Mouse (Mus musculus): ENCODE data around the gene Phf20. TPM values are rescaled to one million over a fixed set of nuclear protein-coding genes. Genes with fewer than 3 reads are reported as not detected.

Gene Phf20
- polyA plus RNA-seq, 2 experiments, result 19.5 to 69.0 TPM

GRCm38 (mm10) chr2:156272553-156272952 lies 76.3 kb downstream of the Phf20 start:
- no peaks in the 10 kb centered on the region for H3K9me3 ChIP-seq (ENCODE audit: control insufficient read depth, low read length)
- no peak for ATAC-seq (ENCODE audit: low FRiP score, low read depth)
- H3K27me3 ChIP-seq (ENCODE audit: control insufficient read depth, insufficient read depth, low read length), result no peaks in the 10 kb centered on the region
- H3K9ac ChIP-seq (ENCODE audit: low read depth, low read length, severe bottlenecking), result no peak overlapping the region
- H3K36me3 ChIP-seq (ENCODE audit: control insufficient read depth, insufficient read depth, low read length), result peaks cover 55% of the 10 kb centered on the region
- no peak for DNase-seq (ENCODE audit: low spot score)
- no peaks in the 10 kb centered on the region for H3K4me1 ChIP-seq (ENCODE audit: control insufficient read depth, insufficient read depth, low read length)
- H3K4me2 ChIP-seq (replicated peaks; ENCODE audit: low read depth, low read length, severe bottlenecking), result no peak overlapping the region
- 88% methylated on average over 6 of the region's 6 CpGs for WGBS
- no peak overlapping the region for H3K27ac ChIP-seq (replicated peaks; ENCODE audit: low read depth, low read length)
- TF ChIP-seq POLR2A (IDR thresholded peaks at IDR 0.05; ENCODE audit: borderline replicate concordance, extremely low read depth, insufficient read depth, insufficient read length), result no peak
- H3K4me3 ChIP-seq (replicated peaks; ENCODE audit: low read length), result no peak overlapping the region

GRCm38 (mm10) chr2:156278226-156279017 lies 82.2 kb downstream of the Phf20 start:
- H3K4me3 ChIP-seq (replicated peaks; ENCODE audit: low read length), result no peak overlapping the region
- no peak overlapping the region for H3K27ac ChIP-seq (replicated peaks; ENCODE audit: low read depth, low read length)
- TF ChIP-seq POLR2A (IDR thresholded peaks at IDR 0.05; ENCODE audit: borderline replicate concordance, extremely low read depth, insufficient read depth, insufficient read length), result no peak
- WGBS, result 56% methylated on average over 4 of the region's 4 CpGs
- H3K4me2 ChIP-seq (replicated peaks; ENCODE audit: low read depth, low read length, severe bottlenecking), result no peak overlapping the region
- H3K4me1 ChIP-seq (ENCODE audit: control insufficient read depth, insufficient read depth, low read length), result no peaks in the 10 kb centered on the region
- no peak overlapping the region for H3K9ac ChIP-seq (ENCODE audit: low read depth, low read length, severe bottlenecking)
- DNase-seq (ENCODE audit: low spot score) (peak; percentile 84), ATAC-seq (ENCODE audit: low FRiP score, low read depth) (peak; percentile 70; the same call in 1 of the 2 replicates)
- H3K36me3 ChIP-seq (ENCODE audit: control insufficient read depth, insufficient read depth, low read length), result peaks cover 60% of the 10 kb centered on the region
- H3K9me3 ChIP-seq (ENCODE audit: control insufficient read depth, low read length), result no peaks in the 10 kb centered on the region
- no peaks in the 10 kb centered on the region for H3K27me3 ChIP-seq (ENCODE audit: control insufficient read depth, insufficient read depth, low read length)

GRCm38 (mm10) chr2:156281227-156281626 lies 85.0 kb downstream of the Phf20 start:
- H3K27me3 ChIP-seq (ENCODE audit: control insufficient read depth, insufficient read depth, low read length), result no peaks in the 10 kb centered on the region
- H3K4me1 ChIP-seq (ENCODE audit: control insufficient read depth, insufficient read depth, low read length), result no peaks in the 10 kb centered on the region
- DNase-seq (ENCODE audit: low spot score) (no peak), ATAC-seq (ENCODE audit: low FRiP score, low read depth) (no peak)
- no peak for TF ChIP-seq POLR2A (IDR thresholded peaks at IDR 0.05; ENCODE audit: borderline replicate concordance, extremely low read depth, insufficient read depth, insufficient read length)
- no peak overlapping the region for H3K4me3 ChIP-seq (replicated peaks; ENCODE audit: low read length)
- no peak overlapping the region for H3K27ac ChIP-seq (replicated peaks; ENCODE audit: low read depth, low read length)
- no peak overlapping the region for H3K4me2 ChIP-seq (replicated peaks; ENCODE audit: low read depth, low read length, severe bottlenecking)
- no peak overlapping the region for H3K9ac ChIP-seq (ENCODE audit: low read depth, low read length, severe bottlenecking)
- no peaks in the 10 kb centered on the region for H3K9me3 ChIP-seq (ENCODE audit: control insufficient read depth, low read length)
- WGBS, result 76% methylated on average over 4 of the region's 4 CpGs
- H3K36me3 ChIP-seq (ENCODE audit: control insufficient read depth, insufficient read depth, low read length), result peaks cover 49% of the 10 kb centered on the region

GRCm38 (mm10) chr2:156285161-156285560 lies 88.9 kb downstream of the Phf20 start:
- 79% methylated on average over 2 of the region's 2 CpGs for WGBS
- no peak for TF ChIP-seq POLR2A (IDR thresholded peaks at IDR 0.05; ENCODE audit: borderline replicate concordance, extremely low read depth, insufficient read depth, insufficient read length)
- no peak for DNase-seq (ENCODE audit: low spot score)
- H3K4me2 ChIP-seq (replicated peaks; ENCODE audit: low read depth, low read length, severe bottlenecking), result no peak overlapping the region
- no peak for ATAC-seq (ENCODE audit: low FRiP score, low read depth)
- no peaks in the 10 kb centered on the region for H3K9me3 ChIP-seq (ENCODE audit: control insufficient read depth, low read length)
- peaks cover 49% of the 10 kb centered on the region for H3K36me3 ChIP-seq (ENCODE audit: control insufficient read depth, insufficient read depth, low read length)
- H3K4me3 ChIP-seq (replicated peaks; ENCODE audit: low read length), result no peak overlapping the region
- H3K4me1 ChIP-seq (ENCODE audit: control insufficient read depth, insufficient read depth, low read length), result no peaks in the 10 kb centered on the region
- no peak overlapping the region for H3K9ac ChIP-seq (ENCODE audit: low read depth, low read length, severe bottlenecking)
- H3K27me3 ChIP-seq (ENCODE audit: control insufficient read depth, insufficient read depth, low read length), result no peaks in the 10 kb centered on the region
- no peak overlapping the region for H3K27ac ChIP-seq (replicated peaks; ENCODE audit: low read depth, low read length)

GRCm38 (mm10) chr2:156286733-156287132 lies 90.5 kb downstream of the Phf20 start:
- Histone ChIP-seq H3K4me2 (replicated peaks; ENCODE audit: low read depth, low read length, severe bottlenecking) (no peak overlapping the region), H3K27me3 (ENCODE audit: control insufficient read depth, insufficient read depth, low read length) (no peaks in the 10 kb centered on the region), H3K27ac (replicated peaks; ENCODE audit: low read depth, low read length) (no peak overlapping the region), H3K4me3 (replicated peaks; ENCODE audit: low read length) (no peak overlapping the region), H3K9me3 (ENCODE audit: control insufficient read depth, low read length) (no peaks in the 10 kb centered on the region), H3K4me1 (ENCODE audit: control insufficient read depth, insufficient read depth, low read length) (no peaks in the 10 kb centered on the region), H3K36me3 (ENCODE audit: control insufficient read depth, insufficient read depth, low read length) (peaks cover 46% of the 10 kb centered on the region), H3K9ac (ENCODE audit: low read depth, low read length, severe bottlenecking) (no peak overlapping the region)
- 96% methylated on average over 4 of the region's 4 CpGs for WGBS
- ATAC-seq (ENCODE audit: low FRiP score, low read depth) (no peak), DNase-seq (ENCODE audit: low spot score) (no peak)
- no peak for TF ChIP-seq POLR2A (IDR thresholded peaks at IDR 0.05; ENCODE audit: borderline replicate concordance, extremely low read depth, insufficient read depth, insufficient read length)

Data from limb, embryonic 14.5 days (tissue).